Mouse (Mus musculus): ENCODE measurements around the gene Cib3. TPM values are rescaled to one million over a fixed set of nuclear protein-coding genes. Genes with fewer than 3 reads are reported as not detected.

The Cib3 gene
- polyA plus RNA-seq, 1 experiment, result not detected

GRCm38 (mm10) chr8:72162821-72163220 lies 49.8 kb downstream of the Cib3 start:
- no peak for TF ChIP-seq POLR2A (IDR thresholded peaks at IDR 0.05; ENCODE audit: borderline replicate concordance, extremely low read depth, insufficient read depth, insufficient read length, poor library complexity, severe bottlenecking)
- TF ChIP-seq CTCF (IDR thresholded peaks at IDR 0.05; ENCODE audit: borderline replicate concordance, extremely low read depth, insufficient read depth, insufficient read length), result no peak
- no peak for DNase-seq (ENCODE audit: low read depth)

DNA sequence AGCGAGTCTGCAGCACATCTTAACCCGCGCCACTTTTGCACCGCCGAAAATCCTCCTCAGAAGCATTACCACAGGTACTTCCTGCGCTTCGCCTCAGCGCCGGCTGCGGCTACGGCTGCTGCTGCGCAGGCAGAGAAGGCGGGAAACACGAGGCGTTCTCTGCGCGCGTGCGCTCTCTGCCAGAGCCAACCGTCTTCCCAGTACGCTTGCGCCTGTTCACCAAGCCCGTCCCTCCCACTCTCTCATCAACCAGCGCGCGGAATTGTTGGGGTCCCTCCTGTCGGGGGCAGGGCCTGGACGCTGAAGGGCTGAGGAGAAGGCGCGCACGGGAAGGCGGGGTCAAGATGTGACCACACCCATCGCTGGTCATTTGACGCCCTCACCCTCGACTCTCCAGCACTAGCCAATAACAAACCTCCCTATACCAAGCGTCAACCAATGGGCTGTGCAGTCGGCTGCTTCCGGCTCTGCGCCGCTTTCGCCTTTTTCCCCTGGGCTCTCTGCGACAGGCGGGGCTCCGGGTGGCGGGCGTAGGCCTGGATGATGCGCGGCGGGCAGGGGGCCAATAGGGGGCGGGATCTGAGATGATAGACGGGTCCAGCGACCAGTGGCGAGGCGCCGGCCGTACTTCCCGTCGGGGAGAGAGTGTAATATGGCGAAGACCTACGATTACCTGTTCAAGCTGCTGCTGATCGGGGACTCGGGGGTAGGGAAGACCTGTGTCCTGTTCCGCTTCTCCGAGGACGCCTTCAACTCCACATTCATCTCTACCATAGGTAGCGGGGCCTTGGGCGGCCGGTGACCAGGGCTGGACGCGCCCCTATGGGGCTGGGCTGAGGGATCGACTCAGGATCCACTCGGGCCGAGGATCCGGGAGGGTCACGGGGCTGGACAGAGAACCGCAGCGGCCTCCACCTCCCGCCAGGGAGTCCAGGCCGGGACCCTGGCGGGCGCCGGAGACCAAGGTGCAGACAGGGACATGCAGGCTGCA lies 51.6 kb downstream of the Cib3 start, which contains the start of gene Rab8a:
Gene Rab8a, plus strand, starts transcription at position 494 of the 991 bp plus-strand sequence.
- DNase-seq (ENCODE audit: low read depth), result peak; percentile 100
- TF ChIP-seq POLR2A (IDR thresholded peaks at IDR 0.05; ENCODE audit: borderline replicate concordance, extremely low read depth, insufficient read depth, insufficient read length, poor library complexity, severe bottlenecking), result peak; percentile 59; the same call in 1 of the 2 replicates
- TF ChIP-seq CTCF (IDR thresholded peaks at IDR 0.05; ENCODE audit: borderline replicate concordance, extremely low read depth, insufficient read depth, insufficient read length), result no peak

DNA sequence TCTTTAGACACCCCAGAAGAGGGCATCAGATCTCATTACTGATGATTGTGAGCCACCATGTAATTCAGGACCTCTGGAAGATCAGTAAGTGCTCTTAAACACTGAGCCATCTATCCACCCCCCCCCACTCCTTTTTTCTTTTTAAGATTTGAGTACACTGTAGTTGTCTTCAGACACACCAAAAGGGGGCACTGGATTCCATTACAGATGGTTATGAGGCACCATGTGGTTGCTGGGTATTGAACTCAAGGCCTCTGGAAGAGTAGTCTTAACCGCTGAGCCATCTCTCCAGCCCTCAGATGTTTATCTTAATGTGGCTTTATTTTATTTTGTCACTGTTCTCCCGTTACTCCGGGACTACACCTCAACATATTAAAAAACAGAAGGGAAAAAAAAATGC lies 52.6 kb downstream of the Cib3 start:
- no peak for TF ChIP-seq POLR2A (IDR thresholded peaks at IDR 0.05; ENCODE audit: borderline replicate concordance, extremely low read depth, insufficient read depth, insufficient read length, poor library complexity, severe bottlenecking)
- no peak for TF ChIP-seq CTCF (IDR thresholded peaks at IDR 0.05; ENCODE audit: borderline replicate concordance, extremely low read depth, insufficient read depth, insufficient read length)
- DNase-seq (ENCODE audit: low read depth), result no peak

DNA sequence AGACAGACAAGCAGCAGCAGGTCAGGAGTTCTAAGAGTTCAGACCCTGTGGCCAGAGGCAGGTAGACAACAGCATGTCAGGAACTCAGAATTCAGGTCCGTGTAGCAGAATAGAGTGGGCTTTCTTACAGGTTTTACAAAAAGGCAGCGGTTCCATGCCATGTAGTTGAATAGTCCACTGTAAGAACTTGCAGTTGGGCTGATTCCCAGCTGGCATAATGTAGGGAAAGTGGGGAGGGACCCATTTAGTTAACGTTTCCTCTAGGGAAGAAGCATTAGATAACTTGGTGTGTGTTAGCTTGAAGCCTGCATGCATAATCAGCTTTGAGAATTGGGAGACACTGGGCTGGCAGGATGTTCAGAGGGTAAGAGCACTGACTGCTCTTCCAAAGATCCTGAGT lies 53.9 kb downstream of the Cib3 start:
- TF ChIP-seq POLR2A (IDR thresholded peaks at IDR 0.05; ENCODE audit: borderline replicate concordance, extremely low read depth, insufficient read depth, insufficient read length, poor library complexity, severe bottlenecking), result no peak
- TF ChIP-seq CTCF (IDR thresholded peaks at IDR 0.05; ENCODE audit: borderline replicate concordance, extremely low read depth, insufficient read depth, insufficient read length), result no peak

DNA sequence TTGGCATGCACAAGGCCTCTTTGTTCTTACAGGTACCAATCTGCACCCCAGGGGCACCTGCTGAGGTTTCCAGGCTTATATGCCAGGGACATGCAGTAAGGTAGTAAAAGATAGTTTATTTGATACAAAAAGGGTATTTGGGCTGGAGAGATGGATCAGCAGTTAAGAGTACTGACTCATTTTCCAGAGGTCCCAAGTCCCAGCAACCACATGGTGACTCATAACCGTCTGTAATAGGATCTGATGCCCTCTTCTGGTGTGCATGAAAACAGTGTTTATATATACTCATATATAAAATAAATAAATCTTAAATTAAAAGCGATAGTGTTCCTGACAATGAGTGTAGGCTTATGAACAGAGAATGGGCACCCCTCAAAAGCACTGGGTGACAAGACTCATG lies 54.5 kb downstream of the Cib3 start:
- TF ChIP-seq CTCF (IDR thresholded peaks at IDR 0.05; ENCODE audit: borderline replicate concordance, extremely low read depth, insufficient read depth, insufficient read length) (no peak), POLR2A (IDR thresholded peaks at IDR 0.05; ENCODE audit: borderline replicate concordance, extremely low read depth, insufficient read depth, insufficient read length, poor library complexity, severe bottlenecking) (no peak)

More for the DNA sequence above, 53.9 kb downstream of the Cib3 start:
- peak; percentile 10 for DNase-seq (ENCODE audit: low read depth)

More for the DNA sequence above, 54.5 kb downstream of the Cib3 start:
- no peak for DNase-seq (ENCODE audit: low read depth)

Other genes with a start within 250 kb of the Cib3 start
- gene Cyp4f18, start 203.2 kb downstream of the Cib3 start, polyA plus RNA-seq (2012; rRNA removed), result 0.08 and 0.18 TPM in 2 replicates
- gene Olfr372, start 171.6 kb downstream of the Cib3 start, polyA plus RNA-seq (2012; rRNA removed), result not detected in 2 replicates
- not detected in 2 replicates for gene Olfr373, start 129.7 kb downstream of the Cib3 start, polyA plus RNA-seq (2012; rRNA removed)
- gene Olfr374, start 105.8 kb downstream of the Cib3 start, polyA plus RNA-seq (2012; rRNA removed), result not detected in 2 replicates
- gene Tpm4, start 77.9 kb downstream of the Cib3 start, polyA plus RNA-seq (2012; rRNA removed), result 134 and 149 TPM in 2 replicates
- gene Rab8a, start 51.6 kb downstream of the Cib3 start, polyA plus RNA-seq (2012; rRNA removed), result 90.8 and 92.0 TPM in 2 replicates
- 0.09 and 0.14 TPM in 2 replicates for gene Hsh2d, start 23.2 kb downstream of the Cib3 start, polyA plus RNA-seq (2012; rRNA removed)
- gene Gm11034, start 799 bp upstream of the Cib3 start, polyA plus RNA-seq (2012; rRNA removed), result not detected in 2 replicates
- gene Fam32a, start 6.9 kb upstream of the Cib3 start, polyA plus RNA-seq (2012; rRNA removed), result 89.1 and 103 TPM in 2 replicates
- gene Ap1m1, start 27.2 kb upstream of the Cib3 start, polyA plus RNA-seq (2012; rRNA removed), result 242 and 254 TPM in 2 replicates
- gene Gm10282, start 92.4 kb upstream of the Cib3 start, polyA plus RNA-seq (2012; rRNA removed), result 11.5 and 14.3 TPM in 2 replicates
- 8.0 and 11.0 TPM in 2 replicates for gene Klf2, start 106.2 kb upstream of the Cib3 start, polyA plus RNA-seq (2012; rRNA removed)
- gene Eps15l1, start 208.6 kb upstream of the Cib3 start, polyA plus RNA-seq (2012; rRNA removed), result 94.8 and 102 TPM in 2 replicates
- 0.42 and 0.43 TPM in 2 replicates for gene Calr3, start 231.0 kb upstream of the Cib3 start, polyA plus RNA-seq (2012; rRNA removed)
- gene 1700030K09Rik, start 231.0 kb upstream of the Cib3 start, polyA plus RNA-seq (2012; rRNA removed), result 17.3 and 18.7 TPM in 2 replicates